Mouse (Mus musculus) large intestine, adult 2 months (tissue): ENCODE measurements around the gene Alg11. TPM values are rescaled to one million over a fixed set of nuclear protein-coding genes. Genes with fewer than 3 reads are reported as not detected.
A peak's percentile ranks its signal among the peaks of the same experiment; 100 is the strongest.

Source experiments
- DNase-seq: peaks from one replicate; pipeline ENCODE4 v3.0.0-alpha.2; 2012; ENCODE audit warnings: low read depth, low spot score
- WGBS: fragments of 180-500 bp; shearing (Covaris S2); methylation state at CpG from one replicate; pipeline ENCODE4 v1.1.7; 2018; 5-methylcytosine and 5-hydroxymethylcytosine counted together
- polyA plus RNA-seq: library from polyadenylated mRNA; depleted of rRNA; stranded (reverse); fragments of >200 nt; gene quantifications from 2 replicates; pipeline ENCODE4 v1.2.3, GENCODE M21; 2012; rRNA removed

The Alg11 gene
- polyA plus RNA-seq, 1 experiment = 3.3 TPM

DNA sequence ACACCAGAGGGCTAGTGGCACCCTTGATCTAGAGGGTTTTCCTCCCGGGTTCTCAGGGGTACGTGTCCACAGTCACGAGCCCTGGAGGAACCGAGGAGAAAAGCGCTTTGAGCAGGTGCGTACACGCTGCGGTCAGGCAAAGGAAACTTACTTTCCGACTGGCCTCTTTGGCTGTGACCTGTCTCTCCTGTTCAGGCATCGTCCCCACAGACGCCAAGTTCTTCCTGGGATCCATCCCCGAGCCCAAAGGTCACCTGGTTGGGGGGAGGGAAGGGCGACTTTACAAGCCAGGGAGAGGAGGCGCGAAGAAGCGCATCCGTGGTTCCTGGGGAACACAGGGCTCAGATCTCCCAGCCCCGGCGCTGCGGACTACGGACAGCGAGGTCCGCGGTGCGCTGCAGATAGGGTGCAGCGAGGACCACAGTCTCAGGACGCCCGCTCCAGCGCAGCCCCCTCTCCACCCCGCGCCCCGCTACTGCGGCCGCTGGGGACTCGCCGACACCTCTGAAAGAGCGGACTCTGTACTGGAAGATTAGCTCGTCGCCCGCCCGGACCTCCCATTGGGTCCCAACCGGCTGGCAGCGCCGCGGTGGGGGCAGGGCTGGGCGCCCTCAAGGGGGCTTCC is 588 bp upstream of the Alg11 start, which contains the start of gene Atp7b:
Gene Atp7b, minus strand, starts transcription at position 485 of the 625 bp plus-strand sequence.
- WGBS = under 1% methylated on average over 45 of the region's 46 CpGs
- DNase-seq = peak; percentile 39

DNA sequence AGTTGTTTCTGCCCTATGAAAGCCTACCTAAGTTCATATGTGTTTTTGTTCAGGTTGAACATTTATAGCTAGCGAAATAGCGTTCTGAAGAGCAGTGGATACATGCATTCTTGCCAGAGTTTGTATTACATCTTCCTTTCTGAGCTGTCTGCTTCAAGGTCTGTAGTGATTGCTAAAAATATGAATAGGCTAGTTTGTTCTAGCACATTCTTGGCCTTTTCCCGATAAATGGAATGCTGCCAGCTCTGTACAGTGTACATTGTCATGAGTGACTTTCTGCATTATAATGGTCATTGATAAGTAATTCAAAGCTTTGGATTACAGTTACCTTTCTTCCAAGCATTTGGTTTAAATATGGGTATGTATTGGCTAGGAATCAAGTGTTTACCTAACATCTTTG is 605 bp downstream of the Alg11 start:
- DNase-seq = no peak
- 4% methylated on average over 3 of the region's 3 CpGs for WGBS

DNA sequence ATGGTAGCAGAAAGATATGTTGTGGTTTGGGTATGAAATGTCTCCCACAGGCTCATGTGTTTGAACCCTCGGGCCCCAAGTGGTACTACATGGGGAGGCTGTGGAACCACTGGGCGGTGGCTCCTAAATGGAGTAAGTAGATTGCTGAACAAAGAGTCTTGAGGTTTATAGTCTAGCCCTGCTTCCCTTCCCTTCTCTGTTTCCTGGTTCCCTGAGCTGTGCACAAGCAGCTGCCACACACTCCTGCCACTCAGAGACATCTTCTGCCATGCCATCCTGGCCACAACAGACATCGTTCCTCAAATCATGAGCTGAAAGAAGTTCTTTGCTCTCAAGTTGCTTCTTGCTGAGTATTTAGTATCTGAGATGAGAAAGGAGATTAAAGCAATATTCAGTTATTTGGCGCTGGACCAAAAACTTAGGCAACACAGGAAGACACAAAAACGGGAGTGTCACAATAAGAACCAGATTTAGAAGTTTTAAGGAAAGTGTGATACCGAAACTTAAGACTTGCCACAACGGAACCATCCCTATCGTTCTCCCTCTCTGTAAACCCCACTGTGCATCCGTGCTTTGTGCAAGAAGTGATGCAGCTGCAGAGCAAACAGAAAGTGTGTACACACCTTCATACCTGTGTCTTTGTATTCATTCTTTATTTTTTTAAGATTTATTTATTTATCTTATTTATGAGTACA is 18.9 kb downstream of the Alg11 start:
- DNase-seq = no peak
- 65% methylated on average over 9 of the region's 9 CpGs for WGBS

DNA sequence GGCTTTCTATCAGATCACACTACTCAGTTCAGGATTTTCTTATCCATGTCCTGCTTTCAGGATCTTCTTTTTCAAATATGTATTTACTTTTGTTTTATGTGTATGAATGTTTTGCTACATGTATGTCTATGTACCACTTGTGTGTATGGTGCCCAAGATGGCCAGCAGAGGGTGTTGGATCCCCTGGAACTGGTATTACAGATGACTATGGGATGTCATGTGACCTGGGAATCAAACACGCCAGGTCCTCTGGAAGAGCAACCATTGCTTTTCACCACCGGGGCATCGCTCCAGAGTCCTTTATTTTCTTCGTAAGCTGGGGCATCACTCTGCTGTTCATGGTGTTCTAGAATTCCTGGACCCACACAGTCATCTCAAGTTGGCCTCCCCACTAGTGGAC is 28.7 kb downstream of the Alg11 start:
- 93% methylated on average over 4 of the region's 4 CpGs for WGBS
- DNase-seq = no peak

DNA sequence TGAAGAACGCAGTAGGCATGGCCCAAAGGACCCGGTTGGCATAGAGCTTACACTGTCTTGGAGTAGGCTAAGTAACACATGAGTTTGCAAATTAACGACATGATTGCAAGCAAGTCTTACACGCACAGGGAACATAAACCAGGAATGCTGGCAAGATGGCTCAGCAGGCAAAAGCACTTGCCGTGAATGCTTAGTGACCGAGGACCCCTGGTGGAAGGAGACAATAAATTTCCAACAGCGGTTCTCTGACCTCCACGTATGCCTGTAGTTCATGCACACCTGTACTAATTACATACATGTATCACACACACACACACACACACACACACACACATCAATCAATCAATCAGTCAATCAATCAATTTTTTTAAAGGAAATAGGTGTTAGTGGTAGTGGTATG is 31.0 kb downstream of the Alg11 start:
- WGBS = 35% methylated on average over 8 of the region's 8 CpGs
- no peak for DNase-seq

DNA sequence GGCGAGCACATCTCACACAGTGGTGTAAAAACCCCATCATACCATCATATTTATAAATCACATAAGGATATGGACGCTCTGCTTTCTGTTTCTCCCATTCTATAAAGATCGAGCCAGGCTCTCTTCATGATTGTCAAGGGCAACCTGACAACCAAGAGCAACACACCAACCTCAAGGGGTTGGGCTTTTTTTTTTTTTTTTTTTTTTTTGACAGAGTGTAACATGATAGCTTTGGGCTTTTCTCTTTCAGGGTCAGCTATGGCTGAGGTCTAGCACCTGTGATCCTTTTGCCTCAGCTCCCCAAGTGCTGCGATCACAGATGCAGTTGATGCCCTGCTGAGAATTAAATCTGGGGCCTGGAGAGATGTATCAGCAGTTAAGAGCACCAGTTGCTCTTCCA is 46.5 kb downstream of the Alg11 start:
- no peak for DNase-seq
- 71% methylated on average over 4 of the region's 4 CpGs for WGBS

Other genes starting within 250 kb of the Alg11 start
- not detected in 2 replicates for gene Defb50, start 237.2 kb upstream of the Alg11 start, polyA plus RNA-seq
- gene Defb2, start 220.8 kb upstream of the Alg11 start, polyA plus RNA-seq = not detected in 2 replicates
- not detected in 2 replicates for gene Defb10, start 201.8 kb upstream of the Alg11 start, polyA plus RNA-seq
- gene Defb9, start 175.3 kb upstream of the Alg11 start, polyA plus RNA-seq = not detected in 2 replicates
- not detected in 2 replicates for gene Defb11, start 154.3 kb upstream of the Alg11 start, polyA plus RNA-seq
- gene Defb15, start 128.0 kb upstream of the Alg11 start, polyA plus RNA-seq = not detected in 2 replicates
- not detected in 2 replicates for gene Defb35, start 122.4 kb upstream of the Alg11 start, polyA plus RNA-seq
- not detected in 2 replicates for gene Defb13, start 114.0 kb upstream of the Alg11 start, polyA plus RNA-seq
- not detected in 2 replicates for gene Fam90a1a, start 102.0 kb upstream of the Alg11 start, polyA plus RNA-seq
- not detected in 2 replicates for gene Ccdc70, start 90.9 kb upstream of the Alg11 start, polyA plus RNA-seq
- 1.1 and 4.3 TPM in 2 replicates for gene Atp7b, start 416 bp upstream of the Alg11 start, polyA plus RNA-seq
- 0.07 and 0.16 TPM in 2 replicates for gene Nek5, start 64.3 kb downstream of the Alg11 start, polyA plus RNA-seq
- 3.9 and 7.9 TPM in 2 replicates for gene Nek3, start 105.7 kb downstream of the Alg11 start, polyA plus RNA-seq
- gene Ckap2, start 125.1 kb downstream of the Alg11 start, polyA plus RNA-seq = 5.7 TPM in 2 replicates
- 9.2 and 10.4 TPM in 2 replicates for gene Vps36, start 132.1 kb downstream of the Alg11 start, polyA plus RNA-seq
- 1.1 and 1.5 TPM in 2 replicates for gene Thsd1, start 166.6 kb downstream of the Alg11 start, polyA plus RNA-seq
- gene Tpte, start 222.7 kb downstream of the Alg11 start, polyA plus RNA-seq = not detected in 2 replicates